Mouse (Mus musculus): ENCODE measurements around the gene Gm21974.

DNA sequence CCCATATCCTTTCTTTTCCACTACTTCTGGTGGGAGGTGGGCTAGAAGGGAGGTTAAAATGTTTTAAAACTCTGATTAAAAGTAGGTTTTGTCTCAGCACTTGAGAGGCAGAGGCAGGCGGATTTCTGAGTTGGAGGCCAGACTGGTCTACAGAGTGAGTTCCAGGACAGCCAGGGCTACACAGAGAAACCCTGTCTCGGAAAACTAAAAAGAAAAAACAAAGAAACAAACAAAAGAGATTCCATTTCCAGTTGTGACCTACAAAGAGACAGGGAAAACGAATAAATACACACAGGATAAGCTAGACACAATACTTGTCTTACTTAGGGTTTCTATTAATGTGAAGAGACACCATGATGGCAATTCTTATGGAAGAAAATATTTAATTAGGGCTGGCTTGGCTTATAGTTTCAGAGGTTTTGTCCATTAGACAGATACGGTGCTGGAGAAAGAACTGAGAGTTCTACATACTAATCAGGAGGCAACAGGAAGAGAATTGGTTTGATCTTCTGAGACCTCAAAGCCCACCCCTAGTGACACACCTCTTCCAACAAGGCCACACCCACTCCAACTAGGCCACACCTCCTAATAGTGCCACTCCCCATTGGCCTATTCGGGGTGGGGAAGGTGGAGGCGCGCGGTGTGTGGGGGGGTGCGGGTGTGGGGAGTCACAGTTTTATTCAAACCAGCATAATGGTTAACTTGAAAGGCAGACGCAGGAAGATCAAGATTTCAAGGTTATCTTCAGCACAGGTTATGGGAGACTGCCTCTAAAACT, 3.1 kb upstream of the Gm21974 start:
- TF ChIP-seq GATA1 (IDR thresholded peaks at IDR 0.05; ENCODE audit: low read length): no peak
- no peak for TF ChIP-seq TAL1 (IDR thresholded peaks at IDR 0.05; ENCODE audit: low read length)

All from erythroblast, embryonic 14.5 days (primary cell).